Mouse (Mus musculus): Measurements from ENCODE around the gene Olfr571. TPM values are rescaled to one million over a fixed set of nuclear protein-coding genes. Genes with fewer than 3 reads are reported as not detected.

Olfr571 gene
- polyA plus RNA-seq (2012; ENCODE audit: low replicate concordance) = not detected in 2 replicates

GRCm38 (mm10) chr7:102917032-102917875 lies at the start of gene Olfr571:
Gene Olfr571 (minus strand): TSS chr7:102917536.

GRCm38 (mm10) chr7:102962360-102962759 lies 45.0 kb upstream of the Olfr571 start, which contains the start of gene Olfr576:
Gene Olfr576 (plus strand): TSS chr7:102962660.

GRCm38 (mm10) chr7:102958593-102958992 lies 41.3 kb upstream of the Olfr571 start, which contains the start of gene Olfr575:
Gene Olfr575 (minus strand): TSS chr7:102958775.

GRCm38 (mm10) chr7:102948167-102948566 lies 30.8 kb upstream of the Olfr571 start, which contains the start of gene Olfr574:
Gene Olfr574 (plus strand): TSS chr7:102948467.

GRCm38 (mm10) chr7:102942475-102942874 lies 25.1 kb upstream of the Olfr571 start, which contains the start of gene Olfr573-ps1:
Gene Olfr573-ps1 (minus strand): TSS chr7:102942575.

GRCm38 (mm10) chr7:102924109-102924508 lies 6.8 kb upstream of the Olfr571 start, which contains the start of gene Olfr572:
Gene Olfr572 (plus strand): TSS chr7:102924409.

GRCm38 (mm10) chr7:102890782-102891181 lies 26.6 kb downstream of the Olfr571 start, which contains the start of gene Olfr569:
Gene Olfr569 (minus strand): TSS chr7:102890882.

GRCm38 (mm10) chr7:102876822-102877221 lies 40.5 kb downstream of the Olfr571 start, which contains the start of gene Olfr568:
Gene Olfr568 (plus strand): TSS chr7:102877122.

GRCm38 (mm10) chr7:102858665-102859064 lies 58.7 kb downstream of the Olfr571 start, which contains the start of gene Olfr566:
Gene Olfr566 (minus strand): TSS chr7:102858765.

Other genes with a start within 250 kb of the Olfr571 start
- 0.35 and 1.2 TPM in 2 replicates for gene Trim68, start 230.2 kb downstream of the Olfr571 start, polyA plus RNA-seq (2012; ENCODE audit: low replicate concordance)
- gene Olfr557, start 221.6 kb downstream of the Olfr571 start, polyA plus RNA-seq (2012; ENCODE audit: low replicate concordance) = not detected in 2 replicates
- gene Olfr558, start 215.3 kb downstream of the Olfr571 start, polyA plus RNA-seq (2012; ENCODE audit: low replicate concordance) = not detected in 2 replicates
- gene Olfr33, start 198.5 kb downstream of the Olfr571 start, polyA plus RNA-seq (2012; ENCODE audit: low replicate concordance) = not detected in 2 replicates
- not detected in 2 replicates for gene Olfr559, start 190.0 kb downstream of the Olfr571 start, polyA plus RNA-seq (2012; ENCODE audit: low replicate concordance)
- gene Olfr560, start 158.2 kb downstream of the Olfr571 start, polyA plus RNA-seq (2012; ENCODE audit: low replicate concordance) = not detected in 2 replicates
- gene Olfr78, start 158.1 kb downstream of the Olfr571 start, polyA plus RNA-seq (2012; ENCODE audit: low replicate concordance) = not detected in 2 replicates
- not detected in 2 replicates for gene Olfr561, start 146.3 kb downstream of the Olfr571 start, polyA plus RNA-seq (2012; ENCODE audit: low replicate concordance)
- not detected in 2 replicates for gene Olfr564, start 114.1 kb downstream of the Olfr571 start, polyA plus RNA-seq (2012; ENCODE audit: low replicate concordance)
- not detected in 2 replicates for gene Olfr566, start 58.8 kb downstream of the Olfr571 start, polyA plus RNA-seq (2012; ENCODE audit: low replicate concordance)
- gene Olfr568, start 40.4 kb downstream of the Olfr571 start, polyA plus RNA-seq (2012; ENCODE audit: low replicate concordance) = not detected in 2 replicates
- gene Olfr569, start 26.7 kb downstream of the Olfr571 start, polyA plus RNA-seq (2012; ENCODE audit: low replicate concordance) = not detected in 2 replicates
- gene Olfr570, start 23.0 kb downstream of the Olfr571 start, polyA plus RNA-seq (2012; ENCODE audit: low replicate concordance) = not detected in 2 replicates
- gene Olfr572, start 6.9 kb upstream of the Olfr571 start, polyA plus RNA-seq (2012; ENCODE audit: low replicate concordance) = not detected in 2 replicates
- gene Olfr573-ps1, start 25.0 kb upstream of the Olfr571 start, polyA plus RNA-seq (2012; ENCODE audit: low replicate concordance) = 0.21 TPM in 1 of 2 replicates, not detected in the other
- not detected in 2 replicates for gene Olfr574, start 30.9 kb upstream of the Olfr571 start, polyA plus RNA-seq (2012; ENCODE audit: low replicate concordance)
- gene Olfr575, start 41.2 kb upstream of the Olfr571 start, polyA plus RNA-seq (2012; ENCODE audit: low replicate concordance) = not detected in 2 replicates
- gene Olfr576, start 45.1 kb upstream of the Olfr571 start, polyA plus RNA-seq (2012; ENCODE audit: low replicate concordance) = not detected in 2 replicates
- gene Olfr577, start 58.4 kb upstream of the Olfr571 start, polyA plus RNA-seq (2012; ENCODE audit: low replicate concordance) = not detected in 2 replicates
- gene Olfr578, start 71.8 kb upstream of the Olfr571 start, polyA plus RNA-seq (2012; ENCODE audit: low replicate concordance) = not detected in 2 replicates
- gene Olfr582, start 120.5 kb upstream of the Olfr571 start, polyA plus RNA-seq (2012; ENCODE audit: low replicate concordance) = not detected in 2 replicates
- gene Olfr583, start 133.8 kb upstream of the Olfr571 start, polyA plus RNA-seq (2012; ENCODE audit: low replicate concordance) = not detected in 2 replicates
- not detected in 2 replicates for gene Olfr584, start 164.3 kb upstream of the Olfr571 start, polyA plus RNA-seq (2012; ENCODE audit: low replicate concordance)
- gene Olfr585, start 180.2 kb upstream of the Olfr571 start, polyA plus RNA-seq (2012; ENCODE audit: low replicate concordance) = not detected in 2 replicates
- gene Olfr586, start 208.1 kb upstream of the Olfr571 start, polyA plus RNA-seq (2012; ENCODE audit: low replicate concordance) = not detected in 2 replicates
- gene Olfr588-ps1, start 223.3 kb upstream of the Olfr571 start, polyA plus RNA-seq (2012; ENCODE audit: low replicate concordance) = not detected in 2 replicates
- not detected in 2 replicates for gene Olfr589, start 238.8 kb upstream of the Olfr571 start, polyA plus RNA-seq (2012; ENCODE audit: low replicate concordance)